Mouse (Mus musculus) myocyte (in vitro differentiated cells): Measurements from ENCODE around the gene Slc12a5. TPM values are rescaled to one million over a fixed set of nuclear protein-coding genes. Genes with fewer than 3 reads are reported as not detected.
A peak's percentile ranks its signal among the peaks of the same experiment; 100 is the strongest.

Source experiments
- H3K27me3 ChIP-seq: one replicate; pipeline ENCODE4 v1.6.1; 2011; ENCODE audit not compliant: control insufficient read depth, insufficient read depth, insufficient read length
- H3K36me3 ChIP-seq: one replicate; pipeline ENCODE4 v1.6.1; 2011; ENCODE audit not compliant: control insufficient read depth, insufficient read depth
- H3K4me2 ChIP-seq: one replicate; pipeline ENCODE4 v1.6.1; 2011; ENCODE audit warnings: low read depth, control low read depth
- H3K4me3 ChIP-seq: one replicate; pipeline ENCODE4 v1.5.1; 2011; ENCODE audit warnings: mild to moderate bottlenecking, control low read depth, moderate library complexity
- H3K79me2 ChIP-seq: one replicate; pipeline ENCODE4 v1.6.1; 2011; ENCODE audit not compliant: control insufficient read depth, insufficient read depth
- H3ac ChIP-seq: one replicate; pipeline ENCODE4 v1.6.1; 2011; ENCODE audit not compliant: control insufficient read depth, insufficient read length
- CEBPB ChIP-seq: IDR thresholded peaks from 2 replicates; pipeline ENCODE4 v1.6.1; 2011; ENCODE audit warnings: mild to moderate bottlenecking, moderate library complexity; ENCODE audit not compliant: poor library complexity, insufficient read depth, severe bottlenecking
- E2F4 ChIP-seq: IDR thresholded peaks from one replicate; pipeline ENCODE4 v1.6.1; 2011; ENCODE audit warnings: mild to moderate bottlenecking, control low read depth, moderate library complexity; ENCODE audit not compliant: insufficient read depth
- MAX ChIP-seq: IDR thresholded peaks from one replicate; pipeline ENCODE4 v1.6.1; 2011; ENCODE audit warnings: low read depth, mild to moderate bottlenecking, control low read depth
- MYOD1 ChIP-seq, 3 experiments: IDR thresholded peaks; one replicate each; pipeline ENCODE4 v1.6.1; 2011; ENCODE audit warnings: control low read depth in 2 of 3, low read depth in 2 of 3, mild to moderate bottlenecking in 2 of 3, moderate library complexity in 1 of 3; ENCODE audit not compliant: insufficient read length in 2 of 3, control insufficient read depth in 1 of 3
- MYOG ChIP-seq, 3 experiments: IDR thresholded peaks; one replicate each; pipeline ENCODE4 v1.6.1; 2011; ENCODE audit warnings: control low read depth in 2 of 3, low read depth in 2 of 3, mild to moderate bottlenecking in 2 of 3; ENCODE audit not compliant: insufficient read length in 2 of 3, control insufficient read depth in 1 of 3, insufficient read depth in 1 of 3
- POLR2A ChIP-seq: IDR thresholded peaks from one replicate; pipeline ENCODE4 v1.6.1; 2011; ENCODE audit warnings: low read depth, mild to moderate bottlenecking, control low read depth, moderate library complexity; ENCODE audit not compliant: insufficient read length
- POLR2AphosphoS2 ChIP-seq: IDR thresholded peaks from one replicate; pipeline ENCODE4 v1.6.1; 2011; ENCODE audit warnings: low read depth, control low read depth; ENCODE audit not compliant: insufficient read length
- REST ChIP-seq: IDR thresholded peaks from one replicate; pipeline ENCODE4 v1.6.1; 2011; ENCODE audit warnings: mild to moderate bottlenecking, control low read depth, moderate library complexity; ENCODE audit not compliant: insufficient read depth, insufficient read length
- SRF ChIP-seq: IDR thresholded peaks from one replicate; pipeline ENCODE4 v1.6.1; 2011; ENCODE audit warnings: low read depth; ENCODE audit not compliant: control insufficient read depth, insufficient read length
- TCF12 ChIP-seq: IDR thresholded peaks from one replicate; pipeline ENCODE4 v1.6.1; 2011; ENCODE audit warnings: mild to moderate bottlenecking, control low read depth; ENCODE audit not compliant: poor library complexity, insufficient read depth, severe bottlenecking
- TCF3 ChIP-seq: IDR thresholded peaks from one replicate; pipeline ENCODE4 v1.6.1; 2011; ENCODE audit warnings: low read depth, control low read depth; ENCODE audit not compliant: insufficient read length
- USF1 ChIP-seq: IDR thresholded peaks from one replicate; pipeline ENCODE4 v1.6.1; 2011; ENCODE audit warnings: low read depth, mild to moderate bottlenecking, control low read depth, moderate library complexity
- polyA plus RNA-seq: library from polyadenylated mRNA; unstranded; fragments of >200 nt; fragmentation: generic; extraction: Trizol; gene quantifications from one replicate; pipeline ENCODE4 v1.2.1, GENCODE M21; 2012; ENCODE audit warnings: missing spikeins

Slc12a5 gene
- polyA plus RNA-seq, 1 experiment: 0.52 TPM

GRCm38 (mm10) chr2:164913428-164913786 lies 47.2 kb upstream of the Slc12a5 start:
- H3K4me3 ChIP-seq: no peak overlapping the region
- H3K79me2 ChIP-seq: peaks cover 13% of the 10 kb centered on the region
- no peaks in the 10 kb centered on the region for H3K27me3 ChIP-seq
- peaks cover 10% of the 10 kb centered on the region for H3K36me3 ChIP-seq
- TF ChIP-seq MYOD1 (IDR thresholded peaks at IDR 0.05; ENCODE audit: control insufficient read depth in 1 of 3, insufficient read length in 2 of 3, low read depth in 2 of 3) (peak in 1 of 3 experiments; percentile 2), MYOG (IDR thresholded peaks at IDR 0.05; ENCODE audit: control insufficient read depth in 1 of 3, insufficient read depth in 1 of 3, insufficient read length in 2 of 3, low read depth in 2 of 3) (no peak)
- H3ac ChIP-seq: no peak overlapping the region
- H3K4me2 ChIP-seq: no peak overlapping the region

DNA sequence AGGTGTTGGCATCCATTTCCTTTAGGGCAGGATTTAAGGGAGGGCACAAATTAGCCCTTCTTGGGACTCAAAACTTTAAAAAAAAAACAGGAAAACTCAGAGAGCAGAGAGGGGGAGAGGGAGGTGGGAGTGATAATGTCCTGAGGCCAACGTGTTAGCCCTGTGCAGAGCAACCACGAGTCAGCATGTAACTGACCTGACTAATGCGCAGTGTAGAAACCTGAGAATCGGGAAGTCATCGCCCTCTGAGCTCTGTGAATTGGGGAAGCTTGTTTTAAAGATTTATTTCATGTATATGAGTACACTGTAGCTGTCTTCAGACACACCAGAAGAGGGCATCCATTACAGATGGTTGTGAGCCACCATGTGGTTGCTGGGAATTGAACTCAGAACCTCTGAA lies 43.8 kb upstream of the Slc12a5 start:
- peaks cover 4% of the 10 kb centered on the region for H3K36me3 ChIP-seq
- no peak overlapping the region for H3ac ChIP-seq
- TF ChIP-seq USF1: no peak
- TF ChIP-seq TCF12: no peak
- no peaks in the 10 kb centered on the region for H3K79me2 ChIP-seq
- no peak overlapping the region for H3K4me2 ChIP-seq
- H3K27me3 ChIP-seq: no peaks in the 10 kb centered on the region
- H3K4me3 ChIP-seq: no peak overlapping the region

- Histone ChIP-seq H3K27me3 (no peaks in the 10 kb centered on the region), H3ac (no peak overlapping the region), H3K4me3 (no peak overlapping the region), H3K4me2 (no peak overlapping the region), H3K36me3 (peaks cover 4% of the 10 kb centered on the region), H3K79me2 (no peaks in the 10 kb centered on the region)
- no peak for TF ChIP-seq E2F4
- TF ChIP-seq MYOD1 (IDR thresholded peaks at IDR 0.05; ENCODE audit: control insufficient read depth in 1 of 3, insufficient read length in 2 of 3, low read depth in 2 of 3): no peak
- TF ChIP-seq CEBPB: no peak
- no peak for TF ChIP-seq TCF3
- TF ChIP-seq POLR2AphosphoS2: no peak
- TF ChIP-seq USF1: no peak
- TF ChIP-seq POLR2A: no peak
- TF ChIP-seq TCF12: no peak
- no peak for TF ChIP-seq MAX
- TF ChIP-seq REST: no peak
- TF ChIP-seq SRF: no peak
Measured at GRCm38 (mm10) chr2:164917371-164917770, 43.2 kb upstream of the Slc12a5 start.

GRCm38 (mm10) chr2:164918325-164918724 lies 42.3 kb upstream of the Slc12a5 start:
- Histone ChIP-seq H3K4me2 (no peak overlapping the region), H3K27me3 (no peaks in the 10 kb centered on the region), H3K36me3 (peaks cover 4% of the 10 kb centered on the region), H3K4me3 (no peak overlapping the region), H3K79me2 (no peaks in the 10 kb centered on the region), H3ac (no peak overlapping the region)
- TF ChIP-seq MYOG (IDR thresholded peaks at IDR 0.05; ENCODE audit: control insufficient read depth in 1 of 3, insufficient read depth in 1 of 3, insufficient read length in 2 of 3, low read depth in 2 of 3) (no peak), POLR2AphosphoS2 (no peak), MAX (no peak), E2F4 (no peak), POLR2A (no peak), REST (no peak), MYOD1 (IDR thresholded peaks at IDR 0.05; ENCODE audit: control insufficient read depth in 1 of 3, insufficient read length in 2 of 3, low read depth in 2 of 3) (no peak)

- Histone ChIP-seq H3ac (no peak overlapping the region), H3K27me3 (no peaks in the 10 kb centered on the region), H3K4me3 (no peak overlapping the region), H3K4me2 (no peak overlapping the region), H3K36me3 (no peaks in the 10 kb centered on the region), H3K79me2 (no peaks in the 10 kb centered on the region)
- TF ChIP-seq MYOG (IDR thresholded peaks at IDR 0.05; ENCODE audit: control insufficient read depth in 1 of 3, insufficient read depth in 1 of 3, insufficient read length in 2 of 3, low read depth in 2 of 3): no peak
- TF ChIP-seq MAX: no peak
Measured at GRCm38 (mm10) chr2:164921984-164922383, 38.6 kb upstream of the Slc12a5 start.

DNA sequence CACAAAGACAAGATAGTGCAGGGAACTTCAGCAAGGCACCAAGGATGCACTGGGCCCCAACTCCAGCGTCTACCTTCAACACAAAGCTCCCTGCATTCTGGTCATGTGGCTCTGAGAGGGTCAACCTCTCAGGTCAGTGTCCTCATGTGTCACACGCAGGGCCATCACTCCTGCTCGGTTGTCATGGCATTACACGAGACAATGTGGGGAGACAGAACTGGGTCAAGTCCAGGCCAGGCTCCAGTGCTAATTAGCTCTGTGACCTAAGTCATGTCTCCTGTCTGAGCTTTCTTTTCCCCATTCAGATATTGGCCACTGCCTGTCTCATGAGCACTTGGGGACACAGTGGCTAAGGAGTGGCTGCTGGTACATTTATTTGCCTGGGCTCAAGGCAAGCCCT lies 37.3 kb upstream of the Slc12a5 start:
- Histone ChIP-seq H3K4me2 (no peak overlapping the region), H3K4me3 (no peak overlapping the region), H3K27me3 (no peaks in the 10 kb centered on the region), H3ac (no peak overlapping the region), H3K79me2 (no peaks in the 10 kb centered on the region), H3K36me3 (no peaks in the 10 kb centered on the region)
- TF ChIP-seq USF1: no peak
- no peak for TF ChIP-seq MYOG (IDR thresholded peaks at IDR 0.05; ENCODE audit: control insufficient read depth in 1 of 3, insufficient read depth in 1 of 3, insufficient read length in 2 of 3, low read depth in 2 of 3)
- TF ChIP-seq TCF12: no peak
- TF ChIP-seq REST: no peak
